Mouse (Mus musculus) heart, embryonic 16.5 days (tissue): ENCODE data around the gene Olfr67. TPM values are rescaled to one million over a fixed set of nuclear protein-coding genes. Genes with fewer than 3 reads are reported as not detected.
"Not testable (repeated sequence)": the region's sequence is repeated elsewhere in the genome, so short reads cannot be mapped to it uniquely, and the experiment has no call there.

Experiments
- ATAC-seq: fragments of 200-750 bp; cut with Nextera tagmentation; replicated peaks from 2 replicates; pipeline ENCODE4 v1.8.0; 2017; ENCODE audit warnings: moderate number of reproducible peaks; ENCODE audit not compliant: insufficient read depth, low FRiP score; ENCODE audit errors: extremely low read depth
- H3K27ac ChIP-seq: fragments of 300-500 bp; sonication (generic); 2 replicates; pipeline ENCODE4 v1.5.1; 2014; ENCODE audit warnings: mild to moderate bottlenecking, low read length, control low read depth, moderate library complexity
- H3K27me3 ChIP-seq: fragments of 300-500 bp; sonication (generic); 2 replicates; pipeline ENCODE4 v1.6.1; 2014; ENCODE audit warnings: low read length, mixed read lengths; ENCODE audit not compliant: control insufficient read depth, insufficient read depth
- H3K36me3 ChIP-seq: fragments of 300-500 bp; sonication (generic); 2 replicates; pipeline ENCODE4 v1.6.1; 2014; ENCODE audit not compliant: control insufficient read depth, insufficient read depth
- H3K4me1 ChIP-seq: fragments of 300-500 bp; sonication (generic); 2 replicates; pipeline ENCODE4 v1.6.1; 2014; ENCODE audit warnings: low read length, mixed read lengths; ENCODE audit not compliant: control insufficient read depth, insufficient read depth
- H3K4me2 ChIP-seq: fragments of 300-500 bp; sonication (generic); 2 replicates; pipeline ENCODE4 v1.6.1; 2014; ENCODE audit warnings: low read depth, mild to moderate bottlenecking, control low read depth, low read length
- H3K4me3 ChIP-seq: fragments of 300-500 bp; sonication (generic); 2 replicates; pipeline ENCODE4 v1.5.1; 2014; ENCODE audit warnings: mild to moderate bottlenecking, control low read depth, low read length
- H3K9ac ChIP-seq: fragments of 300-500 bp; sonication (generic); 2 replicates; pipeline ENCODE4 v1.6.1; 2014; ENCODE audit warnings: low read length, control low read depth
- H3K9me3 ChIP-seq: fragments of 300-500 bp; sonication (generic); replicated peaks from 2 replicates; pipeline ENCODE4 v1.6.1; 2016; ENCODE audit warnings: low read length; ENCODE audit not compliant: control insufficient read depth
- WGBS: fragments of 180-500 bp; shearing (Covaris S2); extraction: QIAGEN DNeasy Blood & Tissue Kit; methylation state at CpG from one replicate; pipeline ENCODE4 v1.1.7; 2014; 5-methylcytosine and 5-hydroxymethylcytosine counted together
- polyA plus RNA-seq: library from polyadenylated mRNA; unstranded; fragments of >200 nt; fragmentation: Nextera tagmentation; extraction: Ambion mirVana; gene quantifications from 2 replicates; pipeline ENCODE4 v1.2.1, GENCODE M21; 2015

Olfr67 gene
- not detected in 2 replicates for polyA plus RNA-seq

DNA sequence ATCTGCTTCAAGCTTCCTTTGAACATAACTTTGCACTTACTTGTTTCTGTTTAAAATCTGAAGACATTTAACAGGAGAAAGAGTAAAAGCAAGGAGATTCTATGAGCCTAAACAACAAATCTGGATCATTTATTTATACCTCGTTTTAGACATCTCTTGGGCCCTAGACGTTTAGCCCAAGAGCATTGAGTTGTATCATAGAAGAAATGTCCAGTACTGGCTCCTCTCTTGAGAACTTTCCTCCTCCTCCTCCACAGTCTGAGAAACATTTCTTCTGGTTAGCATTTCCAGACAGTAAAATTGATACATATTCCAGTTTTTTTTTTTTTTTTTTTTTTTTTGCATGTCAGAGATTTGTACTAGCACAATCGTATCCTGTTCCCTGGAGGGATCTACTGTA, at the start of gene Olfr67:
TSS of gene Olfr67 (minus strand) at position 101 of the 400 bp plus-strand sequence.
- H3K4me3 ChIP-seq: no peak within 1 kb of the TSS
- H3K27ac ChIP-seq: no peak within 1 kb of the TSS
- H3K36me3 ChIP-seq: no peaks in the 10 kb centered on the region
- H3K4me2 ChIP-seq: no peak within 1 kb of the TSS
- no peak within 1 kb of the TSS for H3K9ac ChIP-seq
- H3K4me1 ChIP-seq: no peaks in the 10 kb centered on the region
- no peaks in the 10 kb centered on the region for H3K27me3 ChIP-seq
- peaks cover 2% of the 10 kb centered on the region; the same call in 1 of the 2 replicates for H3K9me3 ChIP-seq
- no peak for ATAC-seq
- WGBS: 59% methylated on average over 3 of the region's 3 CpGs

DNA sequence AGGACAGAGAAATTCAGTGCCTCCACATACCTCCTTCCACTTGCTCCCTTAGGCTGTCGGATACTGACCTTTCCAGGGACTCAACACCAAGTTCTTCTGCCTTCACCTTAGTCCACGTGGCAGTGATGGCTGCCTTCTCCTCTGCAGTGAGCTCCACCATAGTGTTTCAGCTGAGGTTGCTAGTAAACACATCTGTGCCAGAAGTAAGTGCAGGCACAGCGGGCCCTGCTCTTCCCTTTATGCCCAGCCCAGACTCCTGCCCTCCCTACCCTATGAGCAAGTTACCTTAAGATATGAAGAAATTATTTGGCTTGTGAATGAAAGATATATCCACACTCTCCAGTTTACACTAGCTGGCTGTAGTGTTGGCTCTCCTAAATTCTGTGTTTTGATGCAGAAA, 48.6 kb upstream of the Olfr67 start, which contains the start of gene Hbb-bh2:
TSS of gene Hbb-bh2 (minus strand) at position 253 of the 400 bp plus-strand sequence.
- Histone ChIP-seq H3K9ac (no peak within 1 kb of the TSS), H3K4me1 (no peaks in the 10 kb centered on the region), H3K4me3 (no peak within 1 kb of the TSS), H3K9me3 (no peaks in the 10 kb centered on the region), H3K36me3 (no peaks in the 10 kb centered on the region), H3K4me2 (no peak within 1 kb of the TSS), H3K27me3 (no peaks in the 10 kb centered on the region), H3K27ac (no peak within 1 kb of the TSS)
- 73% methylated on average over 3 of the region's 3 CpGs for WGBS
- no peak for ATAC-seq

DNA sequence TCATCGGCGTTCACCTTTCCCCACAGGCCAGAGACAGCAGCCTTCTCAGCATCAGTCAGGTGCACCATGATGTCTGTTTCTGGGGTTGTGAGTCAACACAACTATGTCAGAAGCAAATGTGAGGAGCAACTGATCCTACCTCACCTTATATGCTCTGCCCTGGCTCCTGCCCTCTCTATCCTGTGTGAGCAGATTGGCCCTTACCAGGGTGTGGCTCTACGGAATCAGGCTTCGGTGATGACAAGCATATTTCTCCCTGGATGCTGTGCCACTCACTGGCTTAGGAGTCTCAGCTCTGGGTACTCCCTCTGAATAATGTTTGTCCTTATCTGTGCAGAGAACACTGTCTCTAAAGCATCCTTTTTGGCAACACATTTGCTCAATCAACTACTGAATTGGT, 36.2 kb upstream of the Olfr67 start, which contains the start of gene Hbb-bs:
TSS of gene Hbb-bs (minus strand) at position 289 of the 400 bp plus-strand sequence.
- H3K27me3 ChIP-seq: no peaks in the 10 kb centered on the region
- H3K4me3 ChIP-seq: no peak within 1 kb of the TSS
- no peak within 1 kb of the TSS for H3K9ac ChIP-seq
- no peaks in the 10 kb centered on the region for H3K4me1 ChIP-seq
- ATAC-seq: no peak
- no peaks in the 10 kb centered on the region for H3K36me3 ChIP-seq
- 91% methylated on average over 4 of the region's 4 CpGs for WGBS
- H3K27ac ChIP-seq: no peak within 1 kb of the TSS
- no peaks in the 10 kb centered on the region for H3K9me3 ChIP-seq
- no peak within 1 kb of the TSS for H3K4me2 ChIP-seq

GRCm38 (mm10) chr7:103827139-103827538, 35.5 kb upstream of the Olfr67 start:
- H3K9me3 ChIP-seq, H3K4me3 ChIP-seq, ATAC-seq, H3K4me2 ChIP-seq, H3K27ac ChIP-seq, H3K27me3 ChIP-seq, H3K4me1 ChIP-seq, H3K9ac ChIP-seq, H3K36me3 ChIP-seq: not testable (repeated sequence)
- WGBS: no CpG with 5 or more reads among the region's 2 CpGs

- ATAC-seq: no peak
- Histone ChIP-seq H3K27ac (no peak overlapping the region), H3K4me2 (no peak overlapping the region), H3K36me3 (no peaks in the 10 kb centered on the region), H3K9me3 (no peaks in the 10 kb centered on the region), H3K4me3 (no peak overlapping the region), H3K27me3 (no peaks in the 10 kb centered on the region), H3K9ac (no peak overlapping the region), H3K4me1 (no peaks in the 10 kb centered on the region)
- 47% methylated on average over 3 of the region's 3 CpGs for WGBS
Measured at GRCm38 (mm10) chr7:103826255-103826887, 34.8 kb upstream of the Olfr67 start.

DNA sequence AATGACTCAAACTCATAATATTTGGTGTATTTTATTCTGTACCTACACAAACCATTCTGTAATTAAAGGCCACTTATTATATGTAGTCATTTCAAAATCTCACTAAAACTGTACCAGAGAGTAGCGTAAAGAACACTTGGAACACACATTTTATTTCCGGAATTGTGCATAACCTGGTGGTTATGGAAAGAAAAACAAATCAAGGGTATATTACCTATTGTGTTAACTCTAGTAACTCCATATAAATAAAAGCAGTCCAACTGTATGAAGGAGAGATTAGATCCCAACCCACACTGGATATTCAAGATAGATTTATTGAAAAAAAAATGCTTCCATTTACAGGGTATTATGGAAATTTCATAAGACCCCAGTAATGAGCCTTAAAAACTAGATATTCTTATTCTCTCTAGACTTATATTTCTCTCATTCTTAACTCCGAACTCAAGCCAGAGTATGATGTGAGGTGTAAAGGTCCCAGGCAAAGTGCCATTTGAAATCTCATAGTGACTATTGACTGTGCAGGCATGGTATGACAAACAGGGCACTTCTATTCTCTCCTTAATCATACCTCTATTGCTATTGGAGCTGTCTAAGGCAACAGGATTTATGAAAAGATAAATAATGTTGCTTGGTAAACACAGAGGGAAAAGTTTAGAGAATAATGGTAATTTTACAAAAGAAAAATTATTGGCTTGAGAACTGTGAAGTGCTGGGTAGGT, 34.1 kb upstream of the Olfr67 start:
- no peak overlapping the region for H3K27ac ChIP-seq
- H3K9ac ChIP-seq: no peak overlapping the region
- no peaks in the 10 kb centered on the region for H3K4me1 ChIP-seq
- no peaks in the 10 kb centered on the region for H3K27me3 ChIP-seq
- ATAC-seq: no peak
- WGBS: 85% methylated on average over 3 of the region's 3 CpGs
- H3K36me3 ChIP-seq: no peaks in the 10 kb centered on the region
- H3K4me3 ChIP-seq: no peak overlapping the region
- H3K4me2 ChIP-seq: no peak overlapping the region
- no peaks in the 10 kb centered on the region for H3K9me3 ChIP-seq

- Histone ChIP-seq H3K4me2 (no peak overlapping the region), H3K4me1 (no peaks in the 10 kb centered on the region), H3K36me3 (no peaks in the 10 kb centered on the region), H3K4me3 (no peak overlapping the region), H3K27ac (no peak overlapping the region), H3K9me3 (no peaks in the 10 kb centered on the region), H3K27me3 (no peaks in the 10 kb centered on the region), H3K9ac (no peak overlapping the region)
- no peak for ATAC-seq
- WGBS: 79% methylated on average over 2 of the region's 2 CpGs
Measured at GRCm38 (mm10) chr7:103824597-103824996, 33.0 kb upstream of the Olfr67 start.

GRCm38 (mm10) chr7:103815085-103815484, 23.5 kb upstream of the Olfr67 start:
- ATAC-seq, H3K27me3 ChIP-seq, H3K4me2 ChIP-seq, H3K4me1 ChIP-seq, H3K4me3 ChIP-seq, H3K27ac ChIP-seq, H3K9ac ChIP-seq, H3K9me3 ChIP-seq, H3K36me3 ChIP-seq: not testable (repeated sequence)
- WGBS: no CpG with 5 or more reads among the region's 2 CpGs

DNA sequence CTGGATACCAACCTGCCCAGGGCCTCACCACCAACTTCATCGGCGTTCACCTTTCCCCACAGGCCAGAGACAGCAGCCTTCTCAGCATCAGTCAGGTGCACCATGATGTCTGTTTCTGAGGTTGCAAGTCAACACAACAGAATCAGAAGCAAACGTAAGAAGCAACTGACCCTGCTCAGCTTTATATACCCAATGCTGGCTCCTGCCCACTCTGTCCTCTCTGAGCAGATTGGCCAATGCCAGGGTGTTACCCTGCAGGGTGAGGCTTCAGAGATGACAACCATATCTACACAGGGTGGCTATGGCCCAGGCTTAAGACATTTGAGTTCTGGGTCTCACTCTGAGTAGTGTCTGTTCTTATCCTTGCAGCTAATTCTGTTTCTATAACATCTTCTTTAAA, 22.1 kb upstream of the Olfr67 start, which contains the start of gene Hbb-bt:
TSS of gene Hbb-bt (minus strand) at position 231 of the 400 bp plus-strand sequence.
- Histone ChIP-seq H3K27me3 (no peaks in the 10 kb centered on the region), H3K4me1 (no peaks in the 10 kb centered on the region), H3K4me3 (no peak within 1 kb of the TSS), H3K9me3 (no peaks in the 10 kb centered on the region), H3K27ac (no peak within 1 kb of the TSS), H3K36me3 (no peaks in the 10 kb centered on the region), H3K9ac (no peak within 1 kb of the TSS), H3K4me2 (no peak within 1 kb of the TSS)
- 80% methylated on average over 3 of the region's 3 CpGs for WGBS
- ATAC-seq: no peak
